Mouse (Mus musculus) adrenal gland, adult (tissue): ENCODE results near the gene Mdm4.

Experiments
- DNase-seq, 2 experiments: peaks; one replicate each; pipeline ENCODE4 v3.0.0; 2022 to 2023; ENCODE audit warnings: low spot score in 1 of 2; ENCODE audit not compliant: inconsistent age in 2 of 2

The Mdm4 gene

DNA sequence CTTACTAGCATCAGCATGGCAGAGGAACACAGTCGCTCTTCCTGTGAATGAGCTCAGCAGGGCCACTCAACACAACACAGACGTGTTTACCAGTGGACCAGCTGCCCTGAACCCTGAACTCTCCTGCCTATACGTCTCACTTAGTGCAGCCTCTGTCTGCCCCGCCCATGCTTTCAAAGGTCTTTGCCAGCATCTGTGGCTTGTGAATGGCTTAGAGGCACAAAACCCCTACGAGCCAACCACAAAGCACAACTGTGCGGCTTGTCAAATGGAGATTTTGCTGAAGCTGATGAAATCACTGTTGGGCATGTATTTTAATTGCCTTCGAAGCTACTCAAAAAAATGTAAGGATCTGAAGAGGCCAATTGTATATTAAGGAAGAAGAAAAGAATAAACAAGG, 82.5 kb downstream of the Mdm4 start:
- DNase-seq = no peak

DNA sequence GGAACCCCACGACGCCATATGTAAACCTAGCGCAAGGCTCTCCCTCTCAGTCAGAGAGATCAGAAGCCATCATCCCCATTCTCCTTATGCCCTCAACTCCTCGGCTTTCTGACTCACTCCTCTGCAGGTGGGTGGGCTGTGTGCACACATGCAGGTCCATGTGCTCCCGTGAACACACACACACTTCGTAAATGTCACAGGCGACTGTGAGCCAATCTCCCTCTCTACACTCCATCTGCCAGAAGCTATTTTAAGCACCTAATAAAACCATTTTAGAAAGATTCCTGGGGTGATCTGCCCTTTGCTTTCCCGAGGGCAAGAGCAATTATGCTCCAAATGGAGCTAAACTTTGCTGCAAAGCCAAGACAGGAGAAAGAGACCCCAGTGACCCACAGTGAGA, 84.5 kb downstream of the Mdm4 start:
- no peak for DNase-seq

DNA sequence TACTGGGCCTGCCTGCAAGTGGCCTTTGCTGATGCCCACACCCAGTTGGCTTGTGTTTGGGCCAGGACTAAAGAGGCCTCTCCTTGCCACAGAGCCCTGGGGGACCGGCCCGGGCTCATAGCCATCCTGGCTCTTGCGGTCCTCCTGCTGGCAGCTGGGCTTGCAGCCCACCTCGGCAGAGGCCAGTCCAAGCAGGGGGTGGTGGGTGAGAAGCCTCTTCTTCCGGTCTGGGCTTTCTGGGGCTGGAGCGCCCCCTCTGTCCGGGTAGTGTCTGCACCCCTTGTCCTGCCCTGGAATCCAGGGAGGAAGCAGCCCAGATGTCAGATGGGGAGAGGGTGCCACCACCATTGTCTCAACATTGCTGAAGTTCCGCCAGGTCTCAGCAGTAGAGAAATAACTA, 91.4 kb downstream of the Mdm4 start:
- DNase-seq = peak in 1 of 2 experiments; percentile 38

DNA sequence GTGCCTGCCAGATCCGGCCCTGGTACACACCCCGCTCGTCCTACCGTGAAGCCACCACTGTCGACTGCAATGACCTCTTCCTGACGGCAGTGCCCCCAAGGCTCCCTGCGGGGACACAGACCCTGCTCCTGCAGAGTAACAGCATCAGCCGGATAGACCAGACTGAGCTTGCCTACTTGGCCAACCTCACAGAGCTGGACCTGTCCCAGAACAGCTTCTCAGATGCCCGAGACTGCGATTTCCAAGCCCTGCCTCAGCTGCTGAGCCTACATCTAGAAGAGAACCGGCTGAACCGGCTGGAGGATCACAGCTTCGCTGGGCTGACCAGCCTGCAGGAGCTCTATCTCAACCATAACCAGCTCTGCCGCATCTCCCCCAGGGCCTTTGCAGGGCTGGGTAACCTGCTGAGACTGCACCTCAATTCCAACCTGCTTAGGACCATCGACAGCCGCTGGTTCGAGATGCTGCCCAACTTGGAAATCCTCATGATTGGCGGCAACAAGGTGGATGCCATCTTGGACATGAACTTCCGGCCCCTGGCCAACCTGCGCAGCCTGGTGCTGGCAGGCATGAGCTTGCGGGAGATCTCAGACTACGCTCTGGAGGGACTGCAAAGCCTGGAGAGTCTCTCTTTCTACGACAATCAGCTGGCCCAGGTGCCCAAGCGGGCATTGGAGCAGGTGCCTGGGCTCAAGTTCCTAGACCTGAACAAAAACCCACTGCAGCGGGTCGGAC, 92.9 kb downstream of the Mdm4 start:
- DNase-seq = no peak

DNA sequence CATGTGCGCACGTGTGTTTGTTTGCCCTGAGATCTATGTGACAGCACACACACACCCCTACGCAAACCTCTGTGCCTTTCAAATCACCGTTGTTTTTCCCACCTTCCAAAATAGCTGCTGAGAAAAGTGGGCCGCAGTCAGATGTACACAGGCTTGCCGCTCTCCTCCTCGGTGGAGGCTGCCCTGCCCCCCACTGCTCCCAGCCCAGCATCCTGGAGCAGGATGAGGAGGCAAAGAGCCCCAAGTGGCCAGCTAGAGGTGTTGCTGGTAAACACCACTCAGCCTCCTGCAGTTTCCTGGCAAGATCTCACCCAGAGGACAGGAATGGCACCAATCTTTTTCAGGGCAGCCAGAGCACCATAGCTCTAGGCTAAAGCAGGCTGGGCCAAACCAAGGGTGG, 95.5 kb downstream of the Mdm4 start:
- peak in 1 of 2 experiments; percentile 36 for DNase-seq

DNA sequence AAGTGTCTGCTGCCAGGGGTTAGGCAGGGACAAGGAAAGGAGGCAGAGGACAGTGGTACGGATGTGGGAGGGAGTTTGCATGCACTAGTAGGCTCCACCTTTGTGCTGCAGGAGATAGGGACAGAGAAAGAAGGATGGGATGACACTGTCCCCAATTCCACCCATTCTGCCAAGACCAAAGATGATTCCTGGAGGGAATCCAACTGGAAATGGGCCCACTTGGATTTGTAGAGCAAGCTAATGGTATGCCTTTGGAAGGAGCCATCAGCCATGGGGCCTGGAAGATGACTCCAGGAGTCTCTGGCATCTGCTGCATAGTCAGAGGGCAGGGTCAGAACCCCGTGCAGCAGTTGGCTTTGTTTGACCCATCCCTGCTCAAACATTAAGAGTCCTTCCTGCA, 97.9 kb downstream of the Mdm4 start:
- no peak for DNase-seq

DNA sequence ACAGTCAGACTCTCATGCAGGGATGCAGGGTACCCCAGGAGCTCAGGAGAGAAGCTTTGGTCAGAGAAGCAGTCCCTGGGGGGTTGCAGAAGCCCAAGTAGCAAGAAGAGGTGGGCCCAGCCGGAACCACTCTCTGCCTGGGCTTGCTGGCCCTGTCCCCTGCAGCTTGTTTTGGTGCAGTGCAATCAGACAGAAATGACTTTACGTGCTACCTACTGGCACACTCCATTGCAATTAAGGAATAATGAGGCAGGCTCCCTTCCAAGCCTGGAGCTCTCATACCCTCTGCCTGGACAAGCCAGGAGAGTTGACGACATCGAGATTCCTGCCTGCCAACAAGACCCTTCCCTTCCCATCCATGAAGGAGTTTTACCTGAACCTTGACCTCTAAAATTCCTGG, 100.1 kb downstream of the Mdm4 start:
- no peak for DNase-seq

DNA sequence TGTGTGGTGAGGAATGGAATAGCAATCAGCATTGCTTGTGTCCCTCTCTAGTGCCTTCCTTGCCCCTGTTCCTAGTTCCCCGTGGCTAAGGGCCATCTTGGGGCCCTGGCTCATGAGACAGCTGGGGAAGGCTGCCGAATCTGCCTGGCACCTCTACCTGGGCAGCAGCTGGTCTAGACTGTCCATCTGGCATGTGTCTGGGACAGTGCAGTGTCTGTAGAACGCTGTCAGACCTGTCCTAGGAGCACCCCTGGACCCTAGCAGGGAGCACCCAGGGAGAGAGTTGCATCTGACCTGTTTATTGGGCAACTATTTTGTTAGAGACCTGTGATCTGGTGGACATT, 101.5 kb downstream of the Mdm4 start:
- DNase-seq = no peak

DNA sequence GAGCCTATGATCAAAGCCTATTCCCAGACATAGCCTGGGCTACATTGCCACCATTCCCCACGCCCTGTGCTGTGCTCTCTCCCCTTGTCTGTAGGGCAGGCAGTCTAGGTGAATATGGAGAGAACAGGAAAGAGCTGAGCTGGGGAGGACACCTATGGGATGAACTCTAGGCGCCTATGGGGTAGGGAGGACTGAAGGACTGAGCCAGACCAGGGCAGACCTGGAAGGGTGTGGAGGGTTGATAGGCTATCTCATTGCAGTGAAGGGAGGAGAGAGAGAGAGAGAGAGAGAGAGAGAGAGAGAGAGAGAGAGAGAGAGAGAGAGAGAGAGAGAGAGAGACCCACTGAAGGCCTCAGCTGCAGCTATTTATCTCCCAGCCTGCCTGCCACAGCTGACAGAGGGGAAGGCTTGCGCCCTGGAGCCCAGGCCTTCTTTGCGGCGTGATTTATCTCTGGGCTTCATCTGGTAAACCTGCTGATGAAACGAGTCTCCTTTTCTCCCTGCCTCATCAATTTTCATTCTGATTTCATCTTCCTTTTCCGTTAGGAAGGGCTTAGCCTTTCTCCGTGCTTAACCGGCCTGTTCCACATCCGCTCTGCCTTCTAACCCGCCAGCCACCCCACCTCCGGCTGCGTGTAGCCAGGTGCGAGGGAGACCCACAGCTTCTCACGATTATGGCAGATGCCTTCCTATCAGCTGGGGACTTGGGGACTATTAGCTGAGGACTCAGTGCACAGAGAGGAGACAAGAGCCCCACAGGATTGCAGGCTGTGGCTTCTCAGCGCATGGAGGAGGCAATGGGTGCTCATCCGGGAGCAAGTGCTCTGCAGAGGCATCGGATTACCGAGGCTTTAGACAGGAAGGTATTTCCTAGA, 102.1 kb downstream of the Mdm4 start:
- no peak for DNase-seq

DNA sequence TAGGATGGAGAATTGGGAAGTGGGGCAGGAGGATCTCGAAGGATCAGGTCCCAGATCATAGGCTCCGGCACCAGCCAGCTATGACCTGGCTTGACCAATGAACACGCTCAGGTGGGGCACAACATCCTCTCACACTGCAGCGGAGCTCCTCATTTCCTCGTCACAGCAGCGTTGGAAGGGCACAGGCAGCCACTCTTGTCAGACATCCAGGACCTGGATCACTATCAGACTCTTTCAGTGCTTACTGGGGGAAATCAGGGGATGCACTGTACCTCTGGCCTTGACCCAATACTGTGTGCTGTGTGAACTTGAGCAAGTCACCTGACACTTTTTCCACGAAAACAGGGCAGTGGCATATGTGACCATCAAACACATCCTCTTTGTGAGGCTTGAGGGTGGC, 105.1 kb downstream of the Mdm4 start:
- no peak for DNase-seq

DNA sequence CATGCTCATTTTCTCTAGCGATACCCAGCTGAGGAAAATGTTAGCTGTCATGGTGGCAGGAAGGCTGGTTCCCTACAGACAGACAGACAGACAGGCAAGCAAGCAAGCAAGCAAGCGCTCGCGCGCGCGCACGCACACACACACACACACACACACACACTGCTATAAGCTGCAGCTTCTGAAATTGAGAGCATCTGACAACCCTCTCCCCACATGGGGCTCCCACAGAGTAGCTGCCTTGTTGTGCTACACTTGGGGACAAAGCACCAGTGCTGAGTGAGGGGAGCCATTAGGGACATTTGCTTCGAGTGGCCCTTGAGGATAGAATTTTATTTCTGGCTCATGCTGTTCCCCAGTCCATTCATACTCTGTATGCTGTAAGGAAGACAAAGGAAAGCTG, 108.1 kb downstream of the Mdm4 start:
- no peak for DNase-seq

DNA sequence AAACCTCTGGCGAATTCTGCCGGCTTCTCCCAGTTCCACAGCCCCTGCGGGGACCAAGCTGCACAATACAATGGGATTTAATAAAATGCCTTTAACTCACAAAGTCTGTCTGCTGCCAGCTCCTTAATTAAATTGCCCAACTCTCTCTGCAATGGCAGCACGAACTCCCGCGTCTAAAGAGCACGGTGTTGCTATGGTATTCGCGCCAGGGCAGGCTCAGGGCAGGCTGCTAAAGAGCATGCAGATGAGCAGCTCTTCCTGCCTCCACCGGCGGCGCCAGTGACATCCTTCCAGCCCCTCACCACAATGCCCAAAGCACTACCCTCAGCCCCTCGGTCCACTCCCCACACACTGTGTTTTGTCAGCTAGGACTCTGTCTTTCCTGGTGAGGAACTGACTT, 109.3 kb downstream of the Mdm4 start:
- peak in 1 of 2 experiments; percentile 28 for DNase-seq

DNA sequence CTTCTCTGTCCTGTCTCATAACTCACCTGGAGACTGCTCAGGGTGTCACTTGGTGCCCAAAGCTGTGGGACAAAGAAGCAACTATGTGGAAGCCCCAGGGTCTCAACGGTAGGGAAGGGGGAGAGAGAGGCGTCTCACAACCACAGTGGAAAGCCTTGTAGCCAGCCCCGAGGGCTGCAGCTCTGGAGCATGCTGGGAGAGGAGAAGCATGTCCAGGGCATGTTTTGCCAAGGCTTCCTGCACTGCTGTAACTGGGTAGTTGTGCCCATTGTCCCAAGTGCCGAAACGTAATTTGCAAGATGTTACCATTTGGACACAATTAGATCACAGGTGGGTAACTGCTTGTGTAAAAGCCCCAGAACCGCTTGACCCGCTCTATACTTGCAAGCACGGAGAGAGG, 111.1 kb downstream of the Mdm4 start:
- no peak for DNase-seq

DNA sequence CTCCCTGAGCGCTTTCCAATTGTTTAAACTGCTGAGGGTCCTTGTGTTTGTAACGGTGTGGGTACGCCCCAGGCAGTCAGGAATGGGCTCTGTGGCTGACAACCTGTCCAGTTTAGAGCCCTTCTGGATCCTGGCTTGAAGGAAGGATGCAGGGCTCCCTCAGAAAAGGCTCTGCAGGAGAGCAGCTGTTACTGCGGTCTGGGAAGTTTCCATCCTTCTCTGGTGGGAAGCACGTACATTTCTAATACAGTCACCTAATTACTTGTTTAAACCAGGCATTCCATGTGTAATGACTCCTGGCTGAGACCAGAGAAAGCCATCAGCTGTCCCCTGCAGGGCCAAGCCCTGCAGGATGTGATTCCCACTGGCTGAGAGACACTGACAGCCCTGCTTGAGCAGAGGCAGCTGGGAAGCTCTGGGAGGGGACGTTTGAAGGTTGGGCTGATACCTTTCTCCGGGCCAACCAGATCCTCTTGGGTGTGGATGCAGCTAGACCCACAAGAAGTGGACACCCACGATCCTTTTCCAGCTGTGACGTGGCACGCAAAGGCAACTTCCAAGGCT, 112.2 kb downstream of the Mdm4 start:
- DNase-seq = no peak

DNA sequence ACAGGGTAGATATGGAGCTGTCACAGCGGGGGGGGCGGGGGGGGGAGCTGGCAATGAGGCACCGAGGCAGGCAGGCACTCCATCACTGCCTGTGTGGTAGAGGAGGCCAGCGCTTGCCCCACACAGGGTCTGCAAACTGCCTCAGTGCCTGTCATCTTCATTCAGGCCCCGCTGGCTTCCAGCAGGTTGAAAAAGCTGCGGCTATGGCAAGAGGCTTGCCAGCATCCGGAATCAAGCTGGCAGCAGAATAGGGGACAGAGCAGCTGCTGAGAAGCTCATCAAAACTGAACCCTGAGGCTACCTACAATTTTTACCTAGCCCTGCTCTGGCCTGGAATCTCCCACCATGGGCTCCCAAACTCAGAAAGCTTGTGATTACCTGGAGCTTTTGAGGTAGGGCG, 112.8 kb downstream of the Mdm4 start:
- DNase-seq = no peak

DNA sequence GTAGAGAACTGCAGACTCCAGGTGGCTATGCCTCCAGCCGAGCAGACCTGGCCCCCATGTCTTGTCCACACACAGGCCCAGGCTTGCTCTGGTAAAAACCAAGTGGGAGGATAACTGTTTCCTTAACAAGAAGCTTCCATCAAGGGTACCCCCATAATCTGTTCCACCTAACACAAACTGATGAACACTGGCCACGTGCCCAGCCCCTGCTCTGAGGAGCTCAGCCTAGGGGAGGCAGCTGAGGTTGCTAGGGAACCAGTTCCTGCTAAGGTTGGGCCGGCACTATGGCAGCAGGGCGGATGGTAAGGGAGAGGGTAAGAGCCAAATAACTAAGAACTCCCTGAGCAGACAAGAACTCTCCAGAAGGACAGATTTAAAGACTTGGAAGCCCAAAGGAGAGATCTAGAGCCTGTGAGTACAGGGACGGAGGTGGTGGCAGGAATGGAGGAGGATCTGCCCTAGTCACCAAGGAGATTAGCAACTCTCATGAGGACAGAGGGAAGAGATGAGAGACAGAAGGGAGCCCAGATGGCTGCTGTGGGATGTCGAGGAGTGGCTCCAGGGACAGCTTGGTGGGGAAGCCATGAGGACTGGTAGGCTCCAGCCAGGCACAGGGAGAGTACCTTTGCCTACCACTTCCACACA, 114.4 kb downstream of the Mdm4 start:
- DNase-seq = no peak

DNA sequence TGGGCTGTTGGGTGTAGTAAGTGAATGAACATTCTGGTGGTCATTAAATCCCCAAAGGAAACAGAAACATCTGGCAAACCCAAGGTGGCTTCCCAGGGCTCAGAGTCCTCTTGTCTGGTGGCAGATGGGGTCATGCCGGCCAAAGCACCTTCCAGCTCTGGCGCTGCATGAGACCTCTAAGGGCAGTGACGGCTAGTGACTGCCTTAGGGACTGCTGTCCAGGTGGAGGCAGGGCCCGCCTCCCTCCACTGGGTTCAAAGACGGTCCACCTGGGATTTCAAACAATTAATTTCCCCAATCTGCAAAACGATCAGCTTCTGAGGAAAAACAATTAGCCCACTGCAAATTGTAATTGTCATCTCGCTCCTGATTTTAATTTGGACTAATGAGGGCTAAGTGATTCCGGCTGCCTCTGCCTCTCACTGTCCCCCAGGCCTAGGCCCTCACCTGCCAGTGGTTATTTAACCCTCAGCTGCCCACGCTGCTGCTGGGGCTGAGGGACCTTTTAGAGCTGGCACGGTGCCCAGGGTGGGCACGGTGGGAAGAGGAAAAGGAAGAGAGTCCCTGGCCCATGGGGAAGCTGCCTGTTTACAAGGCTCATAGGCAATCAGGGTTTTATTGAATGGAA, 119.8 kb downstream of the Mdm4 start:
- DNase-seq = no peak

DNA sequence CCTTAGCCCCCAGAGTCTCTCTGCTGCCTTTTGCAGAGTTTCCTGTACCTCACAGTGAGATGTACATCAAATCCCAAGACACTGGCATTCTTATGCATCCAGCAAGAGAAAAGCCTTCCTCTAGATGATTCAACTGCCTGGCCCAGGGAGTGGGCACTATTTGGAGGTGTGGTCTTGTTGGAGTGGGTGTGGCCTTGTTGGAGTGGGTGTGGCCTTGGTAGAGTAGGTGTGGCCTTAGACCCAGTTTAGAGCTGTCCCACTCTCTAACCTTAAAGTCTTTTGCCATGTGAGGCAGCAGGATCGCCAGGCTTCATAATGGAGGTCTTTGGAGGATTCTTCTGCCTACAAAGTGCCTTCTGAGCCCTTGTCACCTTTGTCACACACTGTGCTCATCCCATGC, 120.4 kb downstream of the Mdm4 start:
- DNase-seq = no peak
